Mouse (Mus musculus) embryo, embryonic 11 days (tissue): ENCODE data around the gene Vsir.

Experiments
- DNase-seq: peaks from one replicate; pipeline ENCODE4 v3.0.0-alpha.2; 2015

Gene Vsir

DNA sequence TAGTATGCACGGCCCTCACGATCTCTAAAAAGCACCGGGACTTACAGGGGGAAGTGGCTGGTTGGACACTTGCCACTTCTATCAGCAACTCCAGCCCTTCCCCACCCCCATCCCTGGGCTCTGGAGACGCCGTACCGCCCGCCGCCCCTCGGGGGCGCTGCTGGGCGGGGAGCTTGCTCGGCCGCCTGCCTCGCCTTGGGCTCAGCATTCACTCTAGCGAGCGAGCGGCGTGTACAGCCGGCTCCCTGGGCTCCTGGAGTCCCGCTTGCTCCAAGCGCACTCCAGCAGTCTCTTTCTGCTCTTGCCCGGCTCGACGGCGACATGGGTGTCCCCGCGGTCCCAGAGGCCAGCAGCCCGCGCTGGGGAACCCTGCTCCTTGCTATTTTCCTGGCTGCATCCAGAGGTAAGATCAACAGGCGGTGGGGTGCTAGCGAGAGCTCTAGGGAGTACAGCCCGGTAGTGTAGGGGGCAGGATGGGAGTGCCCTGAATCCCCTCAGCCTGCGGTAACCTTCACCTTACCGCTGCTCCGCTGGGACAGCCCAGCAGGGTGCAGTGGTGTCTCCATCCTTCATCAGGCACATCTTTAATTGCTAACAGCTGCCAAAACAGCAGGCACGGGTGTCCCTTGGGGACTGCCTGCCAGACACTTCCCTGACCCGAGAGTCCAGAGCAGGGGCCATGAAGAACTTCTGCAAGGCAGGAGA lies at the start of gene Vsir:
Gene Vsir, plus strand, starts transcription at position 151 of the 705 bp plus-strand sequence.
- peak; percentile 86 for DNase-seq

DNA sequence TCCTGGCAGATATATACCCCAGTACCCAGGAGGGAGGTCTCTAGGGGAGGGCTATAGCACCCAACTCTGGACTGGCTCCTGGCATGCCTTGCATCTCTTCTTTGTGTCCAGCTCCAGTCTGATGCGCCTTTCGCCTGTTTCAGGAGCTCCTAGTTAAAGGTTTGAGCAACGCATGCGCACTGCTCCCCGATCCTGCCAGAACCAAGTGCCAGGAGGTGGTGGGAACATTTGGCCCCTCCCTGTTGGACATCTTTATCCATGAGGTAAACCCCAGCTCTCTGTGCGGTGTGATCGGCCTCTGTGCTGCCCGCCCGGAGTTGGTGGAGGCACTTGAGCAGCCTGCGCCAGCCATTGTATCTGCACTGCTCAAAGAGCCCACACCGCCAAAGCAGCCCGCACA lies 47.0 kb upstream of the Vsir start:
- no peak for DNase-seq

DNA sequence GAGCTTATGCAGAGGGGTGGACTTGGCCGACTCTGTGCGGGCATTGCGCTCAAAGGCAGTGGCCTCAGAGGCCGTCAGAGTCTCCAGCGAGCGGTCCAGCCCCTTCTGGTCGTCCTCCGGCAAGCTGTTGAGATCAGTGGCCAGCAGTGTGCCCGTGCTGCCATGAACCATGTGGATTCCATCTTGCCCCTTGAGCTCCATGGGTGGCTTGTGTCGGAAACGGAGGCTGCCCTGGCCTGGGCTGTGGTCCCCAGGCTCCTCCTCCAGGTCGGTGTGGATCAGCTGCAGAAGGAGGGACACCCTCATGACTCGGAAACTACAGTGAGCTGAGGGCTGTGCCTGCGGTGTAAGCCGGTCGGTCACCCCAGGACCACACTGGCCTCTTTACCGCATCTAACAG lies 43.2 kb upstream of the Vsir start:
- no peak for DNase-seq

DNA sequence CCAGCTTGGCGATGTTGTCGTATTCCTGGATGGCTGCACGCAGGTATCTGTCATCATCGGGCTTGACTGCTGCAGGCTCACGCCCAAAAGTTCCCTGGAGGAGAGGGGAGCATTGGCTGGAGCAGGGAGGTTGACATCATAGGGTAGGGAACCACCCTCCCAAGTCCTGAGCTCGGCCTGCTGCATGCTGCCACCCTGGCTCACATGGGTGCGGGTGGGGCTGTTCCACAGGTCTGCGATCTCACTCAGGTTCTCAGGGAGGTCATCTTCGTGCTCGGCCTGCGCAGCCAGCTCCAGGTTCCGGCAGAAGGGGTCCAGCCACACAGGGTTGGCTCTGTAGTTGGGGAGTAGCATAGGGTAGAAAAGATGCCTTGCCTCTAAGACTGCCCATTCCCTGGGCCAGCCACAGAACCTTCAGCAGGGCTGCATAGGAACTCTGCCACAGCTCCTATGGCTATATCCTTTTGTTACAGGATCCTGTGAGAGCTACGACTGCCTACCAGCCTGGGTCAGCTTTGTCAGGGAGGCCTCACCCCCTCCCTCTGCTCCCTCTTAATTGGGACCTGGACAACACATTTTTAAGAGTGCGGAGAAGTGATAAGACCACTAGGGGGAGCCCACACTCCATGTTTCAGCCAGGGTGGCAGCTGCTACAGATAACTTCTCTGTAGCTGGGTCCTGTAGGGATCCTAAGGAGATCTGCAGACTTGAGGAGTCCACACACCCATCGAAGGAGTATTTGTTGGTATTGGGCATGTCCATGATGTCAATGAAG lies 41.6 kb upstream of the Vsir start:
- DNase-seq = peak; percentile 85

DNA sequence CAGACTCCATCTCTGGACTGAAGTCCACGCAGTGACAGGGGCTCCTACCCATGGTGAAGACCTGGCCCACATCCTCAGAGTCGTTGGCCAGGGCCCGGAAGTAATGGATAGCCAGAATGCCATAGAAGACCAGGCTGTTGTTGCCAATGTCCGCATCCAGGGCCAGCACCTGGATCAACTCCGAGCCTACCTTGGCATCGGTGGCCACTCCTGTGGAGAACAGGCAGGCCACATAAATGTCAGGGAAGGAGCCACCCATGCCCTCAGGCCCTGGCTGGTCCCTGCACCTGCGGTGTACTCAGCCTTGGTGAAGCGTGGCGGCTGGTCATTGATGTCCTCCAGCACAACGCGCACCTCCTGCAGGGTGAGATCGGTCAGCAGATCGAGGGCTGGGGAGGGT lies 36.0 kb upstream of the Vsir start:
- no peak for DNase-seq

DNA sequence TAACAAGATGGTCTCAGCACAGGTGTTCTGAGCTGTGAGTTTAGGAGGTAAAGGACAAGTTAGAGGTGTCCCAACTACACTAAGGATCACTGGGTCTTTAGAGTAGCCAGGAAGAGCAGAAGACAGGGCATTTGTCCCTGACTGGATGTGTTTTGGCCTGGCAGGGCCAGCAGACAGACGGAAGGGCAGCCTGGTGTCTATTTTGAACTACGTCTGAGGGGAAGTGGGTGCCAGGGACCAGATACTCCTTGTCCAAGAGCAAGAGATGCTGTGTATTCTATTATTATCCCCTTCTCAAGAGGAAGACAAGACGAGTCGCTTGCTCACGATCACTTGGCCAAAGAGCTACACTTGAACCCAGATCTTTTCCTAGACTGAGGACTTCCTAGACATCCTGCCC lies 33.0 kb upstream of the Vsir start:
- DNase-seq = no peak

DNA sequence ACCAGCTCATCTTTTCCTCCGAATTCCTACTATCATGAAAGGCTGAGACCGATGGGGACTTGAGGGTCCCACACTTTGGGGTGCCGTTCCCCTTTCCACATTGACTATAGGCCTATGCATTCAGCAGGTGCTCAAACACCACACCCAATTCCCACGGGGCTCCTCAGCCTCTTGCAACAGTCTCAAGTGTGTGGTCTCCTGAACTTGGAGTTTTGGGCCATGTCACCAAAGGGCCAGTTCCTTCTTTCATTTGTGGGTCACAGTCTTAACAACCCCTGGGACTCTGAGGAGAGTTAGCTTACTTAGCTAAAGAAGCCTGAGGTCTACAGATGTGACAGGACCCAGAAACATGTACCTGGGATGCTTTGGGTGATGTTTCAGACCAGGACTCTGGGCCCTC lies 30.5 kb upstream of the Vsir start:
- no peak for DNase-seq

DNA sequence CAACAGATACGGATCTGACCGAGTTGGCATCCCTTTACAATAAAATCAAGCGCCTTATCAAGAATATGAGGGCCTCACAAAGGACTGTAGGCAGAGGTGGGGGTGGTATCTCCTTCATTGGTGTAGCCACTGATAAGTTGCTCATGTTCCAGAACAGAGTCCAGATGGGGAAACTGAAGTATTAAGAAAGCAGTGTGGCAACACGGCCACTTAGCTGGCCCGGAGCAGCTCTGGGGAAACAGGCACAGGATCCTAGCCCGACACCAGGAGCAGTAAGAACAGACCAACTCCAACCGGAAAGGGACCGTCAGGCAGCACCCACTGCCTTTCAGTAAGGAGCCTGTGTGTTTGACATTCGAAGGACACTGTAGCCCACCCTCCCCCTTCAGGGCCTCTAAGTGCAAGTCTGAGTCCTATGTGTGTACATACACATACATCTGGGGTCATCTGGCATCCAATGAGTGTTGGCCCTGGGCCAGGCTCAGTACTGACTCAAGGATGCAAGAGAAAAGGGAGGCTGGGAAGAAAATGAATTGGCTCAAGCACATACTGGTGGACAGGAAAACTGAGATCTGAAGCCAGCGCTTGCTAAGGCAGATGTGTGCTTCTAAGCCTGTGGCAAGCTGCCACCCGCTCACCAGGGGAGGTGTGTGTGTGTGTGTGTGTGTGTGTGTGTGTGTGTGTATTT lies 17.5 kb upstream of the Vsir start:
- DNase-seq = no peak

DNA sequence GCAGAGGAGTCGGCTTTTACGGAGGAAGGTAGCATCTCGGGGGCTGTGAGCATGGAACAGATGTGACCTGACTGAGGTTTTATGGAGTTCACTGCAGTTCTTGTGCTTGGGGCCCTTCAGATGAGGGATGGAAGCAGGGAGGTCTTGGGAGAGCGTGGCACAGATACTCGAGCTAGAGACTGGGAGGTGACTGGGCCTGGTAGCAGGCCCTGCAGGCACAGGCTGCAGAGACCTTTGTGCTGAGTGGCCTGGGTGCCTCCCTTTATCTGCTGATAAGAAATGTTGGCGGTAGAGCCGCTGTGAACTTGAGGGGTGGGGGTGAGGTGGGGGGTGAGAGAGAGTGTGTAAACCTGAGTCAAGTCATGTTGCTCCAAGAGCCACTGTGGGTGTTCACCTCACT lies 12.1 kb upstream of the Vsir start:
- no peak for DNase-seq

DNA sequence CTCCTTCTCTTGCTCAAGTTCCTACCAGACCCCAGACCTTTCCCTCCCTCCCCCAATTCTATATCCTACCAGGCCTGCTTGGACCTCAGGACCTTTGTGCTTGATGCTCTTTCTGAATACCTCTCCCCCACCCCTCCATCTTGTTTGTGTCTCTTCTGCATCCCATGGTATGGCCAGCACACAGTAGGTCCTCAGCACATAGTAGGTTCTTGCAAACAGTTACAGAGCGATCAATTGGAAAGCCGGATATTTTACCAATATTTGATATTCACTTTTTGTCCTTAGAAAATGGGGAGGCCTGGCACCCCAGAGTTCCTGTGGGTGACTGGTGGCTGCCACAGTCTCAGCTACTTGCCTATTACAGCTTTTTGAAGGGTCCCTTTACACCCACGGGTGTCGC lies 11.6 kb upstream of the Vsir start:
- DNase-seq = no peak

DNA sequence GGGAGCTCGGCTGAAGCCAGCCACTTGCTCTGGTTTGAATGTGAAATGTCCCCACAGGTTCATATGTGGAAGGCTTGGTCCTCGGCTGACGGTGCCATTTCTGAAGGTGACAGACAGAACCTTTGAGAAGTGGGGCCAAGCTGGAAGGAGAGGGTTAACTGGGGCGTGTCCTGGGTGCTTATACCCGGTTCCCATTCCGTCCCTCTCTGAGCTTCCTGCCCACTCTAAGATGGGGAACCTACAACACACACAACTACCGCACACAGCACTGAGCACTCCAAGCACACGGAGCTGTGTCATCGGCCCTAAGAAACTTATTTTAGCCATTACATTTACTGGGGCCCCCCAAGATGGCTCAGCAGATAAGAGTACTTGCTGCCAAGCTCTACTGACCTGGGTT lies 5.1 kb upstream of the Vsir start:
- no peak for DNase-seq

DNA sequence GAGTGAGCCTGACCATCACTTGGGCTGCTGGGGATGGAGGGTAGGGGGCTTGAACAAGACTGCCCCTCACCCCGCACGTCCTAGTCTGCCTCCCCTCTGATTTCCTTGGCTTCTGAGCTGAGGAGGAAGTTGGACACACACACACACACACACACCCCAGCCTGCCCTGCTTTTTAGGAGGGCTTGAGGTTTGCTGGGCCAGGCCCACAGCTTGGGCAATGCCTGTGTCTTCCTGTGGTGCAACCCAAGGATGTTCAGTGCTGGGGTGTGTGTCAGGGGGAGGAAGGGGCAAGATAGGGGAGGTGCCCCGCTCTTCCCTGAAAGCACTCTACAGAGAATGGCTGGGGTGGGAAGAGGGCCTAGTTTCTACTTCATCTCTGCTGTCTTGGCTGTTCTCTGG lies 2.5 kb upstream of the Vsir start:
- DNase-seq = no peak

DNA sequence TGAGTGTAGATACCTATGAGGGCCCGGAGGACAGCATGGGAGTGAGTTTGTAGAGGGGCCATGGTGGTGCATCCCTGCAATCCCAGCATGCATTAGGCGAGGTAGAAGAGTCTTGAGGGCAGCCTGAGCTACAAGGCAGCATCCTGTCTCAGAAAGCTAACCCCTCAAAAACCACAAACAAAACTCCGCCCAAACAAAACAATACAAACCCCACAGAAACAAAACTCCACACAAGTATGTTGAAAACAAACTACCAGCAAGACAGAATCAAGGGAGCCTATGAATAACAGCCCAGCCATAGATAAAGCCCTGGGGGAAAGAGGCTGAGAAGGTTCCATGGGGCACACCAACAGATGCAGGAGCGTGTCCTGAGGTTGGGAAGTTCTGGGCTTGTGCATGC lies 595 bp upstream of the Vsir start:
- no peak for DNase-seq

DNA sequence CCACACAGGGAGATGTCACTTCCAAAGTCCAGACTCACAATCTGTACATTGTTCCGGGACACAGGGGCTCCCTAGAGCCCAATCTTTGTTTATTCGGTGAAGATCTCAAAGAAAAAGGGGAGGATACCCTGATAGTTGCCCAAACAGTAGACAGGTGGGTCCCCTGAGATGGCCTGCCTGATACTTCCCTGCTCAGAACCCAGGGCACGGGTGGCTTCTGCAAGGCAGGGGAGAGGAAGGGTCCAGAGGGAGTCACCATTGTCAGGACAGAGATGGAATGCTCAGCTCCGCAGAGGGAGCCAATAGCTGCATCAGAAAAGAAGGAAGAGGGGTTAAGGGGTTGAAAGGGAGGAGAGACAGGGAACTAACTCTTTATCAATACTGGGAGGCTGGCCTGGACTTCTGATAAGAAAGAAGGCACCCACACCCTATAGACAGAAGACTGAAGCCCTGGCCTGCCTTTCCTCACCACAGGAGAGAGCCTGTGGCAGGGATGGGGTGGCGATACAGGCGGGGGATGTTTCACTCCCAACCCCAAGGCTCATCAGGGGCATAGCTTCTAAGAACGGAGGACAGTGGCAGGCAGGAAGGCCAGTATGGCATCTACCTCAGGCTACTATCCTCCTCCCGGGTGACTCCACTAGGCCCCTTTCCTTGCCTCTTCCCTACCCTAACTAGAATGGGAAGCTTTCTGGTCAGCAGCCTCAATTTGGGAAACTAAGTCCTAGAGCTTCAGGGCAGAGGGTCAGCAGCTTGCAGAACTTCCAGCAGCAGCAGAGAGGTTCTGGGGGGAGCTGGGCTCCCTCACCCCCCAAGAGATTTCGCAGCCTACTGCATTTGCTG lies 1.3 kb downstream of the Vsir start:
- DNase-seq = no peak

DNA sequence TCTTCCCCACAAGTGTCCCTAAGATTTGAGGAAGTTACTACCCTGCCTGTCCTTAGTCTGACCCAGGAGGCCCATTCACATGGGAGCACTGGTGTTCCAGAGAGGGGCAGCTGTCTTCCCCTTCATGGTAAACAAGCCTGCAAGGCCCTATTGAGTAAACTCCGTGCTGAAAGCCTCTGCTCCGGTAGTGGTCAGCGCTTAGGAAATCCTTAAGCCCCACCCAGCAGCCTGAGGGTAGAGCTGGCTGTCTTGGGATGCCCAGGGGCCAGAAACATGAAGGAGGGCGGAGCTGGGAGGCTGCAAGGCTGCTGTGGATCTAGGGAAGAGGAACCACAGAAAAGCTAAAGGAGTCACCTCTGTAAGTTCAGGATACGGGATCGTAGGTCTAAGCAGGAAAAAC lies 2.4 kb downstream of the Vsir start:
- DNase-seq = peak; percentile 21

DNA sequence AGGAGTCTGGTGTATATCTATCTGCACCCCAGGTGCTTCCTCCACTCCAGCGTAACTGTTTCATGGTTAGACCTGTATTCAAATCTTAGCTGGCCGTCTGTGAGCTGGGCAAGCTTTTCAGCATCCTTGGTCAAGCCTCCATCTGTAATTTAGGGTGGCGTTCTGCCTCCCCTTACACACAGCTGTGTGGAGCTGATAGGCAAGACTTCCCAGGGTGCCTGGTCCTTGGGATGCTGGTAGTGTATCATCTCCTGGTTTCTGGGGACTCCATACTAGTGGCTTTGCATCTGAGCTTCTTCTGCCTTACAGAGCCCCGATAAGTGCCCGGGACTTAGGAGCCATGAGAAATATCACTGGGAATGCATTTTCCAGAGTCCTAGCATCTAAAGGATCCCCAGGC lies 3.0 kb downstream of the Vsir start:
- no peak for DNase-seq

DNA sequence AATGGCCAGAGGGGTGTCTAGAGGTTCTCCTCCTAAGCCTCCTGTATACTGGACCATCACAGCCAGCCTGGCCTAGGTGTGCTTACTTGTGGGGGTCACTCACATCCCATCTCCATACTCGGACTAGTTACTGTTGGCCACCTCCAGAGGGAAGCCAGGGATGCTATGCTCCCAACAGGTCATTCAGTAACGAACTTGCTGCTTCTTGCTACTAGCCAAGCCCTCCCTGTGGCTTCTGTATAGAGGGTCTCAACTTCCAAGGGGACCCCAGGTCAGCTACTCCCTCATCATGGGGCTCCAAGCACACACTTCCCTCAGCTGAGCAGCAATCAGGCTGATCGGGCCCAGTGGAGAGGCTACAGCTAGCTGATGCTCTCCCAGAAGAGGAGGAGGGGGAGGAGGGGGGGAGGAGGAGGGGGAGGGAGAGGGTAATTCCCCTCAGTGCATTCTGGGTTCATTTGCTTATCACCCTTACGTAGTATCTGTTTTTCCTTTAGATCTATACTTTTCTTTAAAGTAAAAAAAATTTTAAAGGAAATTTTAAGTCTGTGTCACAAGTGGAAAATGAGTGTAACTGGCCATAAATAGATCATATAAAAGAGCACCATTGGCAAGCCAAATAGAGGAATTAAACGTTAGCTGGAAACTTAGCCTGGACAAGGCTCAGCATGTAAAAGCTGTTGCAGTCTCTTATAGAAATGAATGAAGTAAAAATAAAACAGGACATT lies 3.6 kb downstream of the Vsir start:
- no peak for DNase-seq

DNA sequence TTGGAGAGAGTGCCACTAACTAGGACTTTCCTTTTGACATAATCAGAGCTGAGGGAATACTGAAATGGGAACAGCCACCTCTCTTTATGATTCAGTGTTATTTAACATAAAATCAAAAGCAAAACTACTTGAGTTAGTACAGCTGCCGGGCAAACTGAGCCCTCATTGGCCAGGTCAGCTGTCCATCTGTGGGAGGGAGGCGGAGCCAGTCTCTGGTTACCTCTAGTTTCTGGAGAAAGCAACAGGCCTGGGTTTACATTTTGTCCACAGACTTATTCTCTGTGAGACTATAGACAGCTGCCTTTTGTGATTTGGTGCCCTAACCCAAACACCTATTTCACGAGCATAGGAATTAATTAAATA lies 4.1 kb downstream of the Vsir start:
- DNase-seq = peak; percentile 81

DNA sequence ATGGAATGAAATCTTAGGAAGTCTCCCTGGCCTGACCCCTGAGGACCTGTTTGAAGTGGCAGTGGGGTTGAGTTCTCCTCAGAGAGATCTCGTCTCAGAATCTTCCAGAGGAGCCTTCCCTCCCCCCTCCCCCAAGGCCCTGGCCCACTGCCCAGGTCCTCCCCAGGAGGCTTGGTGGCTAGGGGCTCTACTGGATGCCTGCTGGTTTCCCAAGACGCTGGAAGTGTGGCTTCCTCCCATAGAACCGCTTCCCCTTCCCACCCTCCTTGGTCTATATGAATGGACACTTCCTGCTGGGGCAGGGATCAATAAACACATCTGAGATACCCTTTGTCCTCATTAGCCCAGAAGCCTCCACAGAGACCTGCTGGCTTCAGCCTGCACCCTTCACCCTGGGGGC lies 4.6 kb downstream of the Vsir start:
- DNase-seq = no peak

DNA sequence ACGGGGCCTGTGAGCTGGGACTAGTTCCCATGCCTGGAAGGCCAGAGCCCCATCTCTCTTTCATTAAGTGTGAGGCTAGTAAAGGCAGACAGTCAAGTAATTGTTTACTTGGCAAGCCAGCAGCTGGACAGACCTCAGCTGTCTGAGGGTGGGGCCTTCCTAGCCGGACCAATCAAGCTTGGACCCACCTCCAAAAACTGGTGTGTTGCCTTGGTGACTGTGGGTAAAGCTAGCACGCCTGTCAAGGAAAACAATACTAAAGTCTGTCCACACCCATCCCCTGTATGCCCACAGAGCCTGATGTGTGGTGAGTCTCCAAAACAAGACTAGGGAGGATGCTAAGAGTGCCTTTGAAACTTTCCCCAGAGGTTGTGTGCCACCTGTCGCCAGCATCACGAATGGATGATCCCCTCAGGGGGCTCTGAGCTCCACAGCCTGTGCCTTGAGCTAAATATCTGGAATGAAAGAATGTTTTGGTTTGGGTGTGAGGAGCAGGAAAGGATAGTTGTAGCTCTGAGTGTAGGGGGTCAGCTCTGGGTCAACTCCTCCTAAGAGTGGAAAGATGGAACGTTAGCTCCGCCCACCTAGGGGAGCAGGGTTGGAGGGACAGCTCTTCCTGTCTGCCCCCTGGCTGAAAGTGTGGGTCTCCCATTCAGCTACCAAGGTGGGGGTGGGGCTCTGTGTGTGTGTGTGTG lies 5.3 kb downstream of the Vsir start:
- DNase-seq = peak; percentile 74

DNA sequence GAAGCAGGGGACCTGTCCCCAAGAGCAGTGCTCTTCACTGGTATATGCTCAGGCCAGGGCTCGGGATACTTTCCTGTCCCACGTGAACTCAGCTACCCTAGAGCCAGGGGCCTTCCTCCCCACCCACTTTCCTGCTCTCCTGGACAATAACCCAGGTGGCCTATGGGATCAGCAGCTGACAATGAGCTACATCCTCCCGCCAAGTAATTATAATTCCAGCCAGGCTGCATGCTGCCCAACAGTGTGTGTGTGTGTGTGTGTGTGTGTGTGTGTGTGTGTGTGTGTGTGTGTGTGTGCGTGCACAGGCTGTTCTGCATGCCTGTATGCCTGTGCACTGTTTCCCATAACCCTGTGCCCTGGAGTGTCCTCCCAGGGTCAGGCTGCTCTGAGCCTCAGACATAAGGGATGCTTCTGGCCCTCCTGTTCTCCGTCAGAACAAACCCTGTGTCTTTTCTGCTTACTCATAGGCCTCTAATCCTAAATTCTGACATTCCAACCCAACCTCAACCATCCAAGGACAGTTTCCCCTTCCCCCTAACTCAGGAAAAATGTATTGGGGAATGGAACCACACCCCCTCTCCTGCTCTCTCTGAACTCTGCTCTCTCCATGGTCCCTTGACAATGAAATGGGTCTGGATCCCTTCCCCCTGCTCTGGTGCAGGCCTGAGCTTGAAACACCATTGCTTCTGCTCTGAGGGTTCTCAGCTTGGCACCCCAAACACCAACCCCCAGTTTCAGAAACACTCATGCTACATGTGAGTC lies 6.8 kb downstream of the Vsir start:
- no peak for DNase-seq
